Comparison of ENCODE assay signal across 38 mouse cellular contexts in genomic region chr8:78489733-78490132, GRCm38 (mm10). TPM values are rescaled to one million over a fixed set of nuclear protein-coding genes. Genes with fewer than 3 reads are reported as not detected.
"Had no signal": no experiment of that assay in that cellular context is flagged by ENCODE, and none has a peak within 500 bp of the region (broad histone marks: within the 10 kb centered on the region; RNA-seq: fewer than 3 reads in every experiment).

No protein-coding gene starts in this region.

- ATAC-seq: hindbrain, postnatal 0 days; intestine, embryonic 16.5 days had no signal

- H3K9ac ChIP-seq: heart, embryonic 13.5 days; heart, embryonic 15.5 days; hindbrain, embryonic 13.5 days; hindbrain, embryonic 15.5 days; limb, embryonic 12.5 days; liver, embryonic 13.5 days; liver, embryonic 15.5 days had no signal

- H3K4me3 ChIP-seq: gastrocnemius, adult 2 months; heart, embryonic 13.5 days; heart, embryonic 15.5 days; hindbrain, embryonic 13.5 days; hindbrain, embryonic 15.5 days; layer of hippocampus, adult 2 months; left cerebral cortex, adult 2 months; limb, embryonic 10.5 days; limb, embryonic 12.5 days; liver, embryonic 13.5 days; liver, embryonic 15.5 days had no signal

- H3K27me3 ChIP-seq: heart, embryonic 13.5 days; heart, embryonic 15.5 days; hindbrain, embryonic 13.5 days; hindbrain, embryonic 15.5 days; limb, embryonic 12.5 days; liver, embryonic 13.5 days; liver, embryonic 15.5 days had no signal

- DNase-seq: gastrocnemius, adult 2 months; gastrocnemius, postnatal 10 days; gastrocnemius, postnatal 25 days; heart, adult 18-20 months; heart, postnatal 14 days; heart, postnatal 36 days; kidney, adult 11 months; kidney, adult 8-10 months; kidney, postnatal 10 days; kidney, postnatal 25 days; kidney, postnatal 4 days; liver; liver, embryonic 13.5 days had no signal

- H3K4me1 ChIP-seq: heart, embryonic 13.5 days; heart, embryonic 15.5 days; hindbrain, embryonic 13.5 days; hindbrain, embryonic 15.5 days; limb, embryonic 10.5 days; limb, embryonic 12.5 days; liver, embryonic 13.5 days; liver, embryonic 15.5 days had no signal

- H3K36me3 ChIP-seq: heart, embryonic 13.5 days; heart, embryonic 15.5 days; hindbrain, embryonic 13.5 days; hindbrain, embryonic 15.5 days; limb, embryonic 10.5 days; limb, embryonic 12.5 days; liver, embryonic 13.5 days; liver, embryonic 15.5 days had no signal

- H3K27ac ChIP-seq: gastrocnemius, adult 2 months; heart, embryonic 13.5 days; heart, embryonic 15.5 days; hindbrain, embryonic 13.5 days; hindbrain, embryonic 15.5 days; hindbrain, postnatal 0 days; layer of hippocampus, adult 2 months; left cerebral cortex, adult 2 months; limb, embryonic 10.5 days; limb, embryonic 12.5 days; liver, embryonic 13.5 days; liver, embryonic 15.5 days had no signal

- H3K9me3 ChIP-seq: heart, embryonic 13.5 days; heart, embryonic 15.5 days; hindbrain, embryonic 13.5 days; hindbrain, embryonic 15.5 days; limb, embryonic 10.5 days; limb, embryonic 12.5 days; liver, embryonic 13.5 days; liver, embryonic 15.5 days had no signal

RNA-seq across cellular contexts. Expression of gene Pou4f2, which starts 53.3 kb away (rescaled TPM):
- total RNA-seq: gastrocnemius, adult 2 months; gastrocnemius, postnatal 10 days; gastrocnemius, postnatal 25 days; gastrocnemius, postnatal 4 days; granulocyte monocyte progenitor cell, adult 5-6 weeks; heart, adult 18-20 months; heart, adult 8-10 months; heart, postnatal 14 days; heart, postnatal 36 days; hematopoietic stem cell, adult 5-6 weeks; layer of hippocampus, adult 2 months; layer of hippocampus, postnatal 10 days; layer of hippocampus, postnatal 25 days; left cerebral cortex, adult 2 months; left cerebral cortex, postnatal 14 days; left cerebral cortex, postnatal 36 days had no signal
- polyA plus RNA-seq: heart, embryonic 11.5 days; heart, embryonic 13.5 days; heart, embryonic 15.5 days; heart, postnatal 0 days; intestine, embryonic 14.5 days; intestine, embryonic 16.5 days; kidney, embryonic 14.5 days; kidney, embryonic 16.5 days; limb, embryonic 10.5 days; limb, embryonic 12.5 days; liver, embryonic 11.5 days; liver, embryonic 13.5 days; liver, embryonic 15.5 days had no signal
